Mouse (Mus musculus) c-Kit-positive CD71-negative TER-119-negative erythroid progenitor cells, embryonic 14.5 days (primary cell): ENCODE measurements around the gene Zfp346.
A peak's percentile ranks its signal among the peaks of the same experiment; 100 is the strongest.

ENCODE experiments used
- DNase-seq: peaks from one replicate; pipeline ENCODE4 v3.0.0-alpha.2; 2013; ENCODE audit warnings: low read depth

Gene Zfp346

DNA sequence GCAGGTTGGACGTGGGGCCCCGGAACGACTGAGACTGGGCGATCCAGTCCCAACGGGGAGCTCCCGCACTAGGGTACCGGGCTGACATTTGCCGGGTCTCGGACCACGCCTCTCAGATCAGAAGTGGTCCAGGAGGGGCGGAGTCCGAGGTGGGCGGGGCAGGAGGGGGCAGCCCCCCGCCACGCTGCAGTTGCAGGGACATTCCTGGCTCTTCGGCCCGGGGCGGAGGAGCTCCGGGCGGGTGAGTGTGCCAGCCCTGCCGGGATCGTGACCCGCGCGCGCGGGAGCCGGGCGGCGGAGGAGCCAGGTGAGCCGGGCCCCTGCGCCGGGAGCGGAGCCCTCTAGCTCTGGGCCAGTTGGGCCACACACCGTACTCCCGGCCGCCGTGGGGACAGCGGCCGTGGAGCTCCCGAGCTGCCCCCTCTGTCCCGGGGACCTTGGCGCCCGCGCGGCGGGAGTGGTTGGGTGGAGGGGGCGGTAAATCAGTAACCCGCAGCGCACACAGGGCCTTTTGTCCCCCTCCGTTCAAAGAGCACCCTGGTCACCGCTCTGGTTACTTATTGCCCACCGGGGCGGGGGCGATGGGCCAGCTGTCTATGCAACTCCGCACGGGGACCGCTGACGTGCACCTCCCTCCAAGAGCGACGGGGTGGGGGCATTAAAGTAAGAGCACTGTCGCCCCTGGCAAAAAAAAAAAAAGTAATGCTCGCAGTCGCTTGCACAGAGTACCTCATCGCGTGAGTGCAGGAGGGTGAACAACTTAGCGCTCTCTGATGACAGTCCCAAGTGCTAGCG, 47.7 kb downstream of the Zfp346 start, which contains the start of gene Fgfr4:
TSS of gene Fgfr4 (plus strand) at position 20 of the 795 bp plus-strand sequence.
- no peak for DNase-seq

DNA sequence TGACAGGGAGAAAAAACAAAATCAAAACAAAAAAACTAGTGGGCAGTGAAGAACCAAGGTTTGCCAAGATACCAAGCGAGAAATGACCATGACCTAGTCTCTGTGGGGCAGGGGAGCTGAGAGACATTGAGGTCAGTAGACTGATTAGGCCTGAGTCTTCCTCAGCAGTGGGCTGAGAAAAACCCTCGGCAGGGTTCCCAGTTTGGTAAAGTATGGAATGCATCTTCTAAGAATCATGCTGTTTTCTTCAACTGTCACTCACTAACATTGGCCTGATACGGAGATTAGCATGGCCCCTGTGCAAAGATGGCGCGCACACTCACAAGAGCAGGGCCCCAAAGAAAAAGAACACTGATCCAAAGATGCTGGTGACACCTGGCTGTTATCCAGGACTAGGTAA, 48.8 kb downstream of the Zfp346 start:
- DNase-seq, result no peak

DNA sequence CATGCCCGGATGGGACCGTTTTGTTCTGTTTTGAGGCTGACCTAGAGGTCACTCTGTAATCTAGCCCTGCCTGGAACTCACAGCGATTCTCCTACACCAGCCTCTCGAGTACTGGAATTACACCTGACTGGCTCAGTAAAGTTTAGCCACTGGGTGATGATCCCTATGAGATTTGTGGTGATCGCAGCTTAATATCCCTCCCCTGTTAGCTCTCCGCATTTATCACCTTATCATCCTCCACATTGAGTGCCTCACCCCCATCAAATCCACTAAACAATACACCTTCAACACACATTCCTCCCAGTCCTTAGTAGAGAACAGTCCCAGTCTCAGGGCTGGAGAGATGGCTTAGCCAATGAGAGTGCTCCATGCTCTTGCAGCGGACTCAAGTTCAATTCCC, 57.3 kb downstream of the Zfp346 start:
- DNase-seq, result no peak

DNA sequence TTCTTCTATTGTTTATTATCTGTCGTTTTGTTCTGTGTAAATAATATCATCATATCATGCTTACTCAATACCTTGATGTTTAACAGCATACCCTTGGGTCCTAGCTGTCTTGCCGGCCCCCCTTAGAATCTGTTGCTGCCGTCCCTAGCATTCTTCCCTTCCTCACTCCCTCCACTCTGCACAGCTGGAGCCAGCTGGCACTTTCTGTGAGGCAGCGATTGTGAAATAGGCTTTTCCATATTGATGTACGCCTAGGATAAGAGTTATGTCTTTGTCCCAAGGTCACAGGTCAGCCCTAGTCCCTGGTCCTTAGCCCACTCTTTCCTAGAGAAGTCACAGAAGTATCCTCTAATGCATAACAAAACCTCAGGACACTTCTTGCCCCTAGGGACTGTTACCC, 58.4 kb downstream of the Zfp346 start:
- DNase-seq, result no peak

DNA sequence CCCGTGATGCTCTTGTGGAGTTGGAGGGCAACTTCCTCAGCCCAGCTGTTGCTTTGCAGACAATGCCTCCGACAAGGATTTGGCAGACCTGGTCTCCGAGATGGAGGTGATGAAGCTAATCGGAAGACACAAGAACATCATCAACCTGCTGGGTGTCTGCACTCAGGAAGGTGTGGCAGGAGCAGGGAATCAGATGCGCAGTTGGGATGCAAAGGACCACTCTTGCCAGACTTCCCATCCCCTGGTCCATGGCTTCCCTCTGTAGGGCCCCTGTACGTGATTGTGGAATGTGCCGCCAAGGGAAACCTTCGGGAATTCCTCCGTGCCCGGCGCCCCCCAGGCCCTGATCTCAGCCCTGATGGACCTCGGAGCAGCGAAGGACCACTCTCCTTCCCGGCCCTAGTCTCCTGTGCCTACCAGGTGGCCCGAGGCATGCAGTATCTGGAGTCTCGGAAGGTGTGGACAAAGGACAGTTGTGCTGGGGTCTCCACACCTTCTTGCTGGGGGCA, 60.8 kb downstream of the Zfp346 start:
- DNase-seq, result no peak

DNA sequence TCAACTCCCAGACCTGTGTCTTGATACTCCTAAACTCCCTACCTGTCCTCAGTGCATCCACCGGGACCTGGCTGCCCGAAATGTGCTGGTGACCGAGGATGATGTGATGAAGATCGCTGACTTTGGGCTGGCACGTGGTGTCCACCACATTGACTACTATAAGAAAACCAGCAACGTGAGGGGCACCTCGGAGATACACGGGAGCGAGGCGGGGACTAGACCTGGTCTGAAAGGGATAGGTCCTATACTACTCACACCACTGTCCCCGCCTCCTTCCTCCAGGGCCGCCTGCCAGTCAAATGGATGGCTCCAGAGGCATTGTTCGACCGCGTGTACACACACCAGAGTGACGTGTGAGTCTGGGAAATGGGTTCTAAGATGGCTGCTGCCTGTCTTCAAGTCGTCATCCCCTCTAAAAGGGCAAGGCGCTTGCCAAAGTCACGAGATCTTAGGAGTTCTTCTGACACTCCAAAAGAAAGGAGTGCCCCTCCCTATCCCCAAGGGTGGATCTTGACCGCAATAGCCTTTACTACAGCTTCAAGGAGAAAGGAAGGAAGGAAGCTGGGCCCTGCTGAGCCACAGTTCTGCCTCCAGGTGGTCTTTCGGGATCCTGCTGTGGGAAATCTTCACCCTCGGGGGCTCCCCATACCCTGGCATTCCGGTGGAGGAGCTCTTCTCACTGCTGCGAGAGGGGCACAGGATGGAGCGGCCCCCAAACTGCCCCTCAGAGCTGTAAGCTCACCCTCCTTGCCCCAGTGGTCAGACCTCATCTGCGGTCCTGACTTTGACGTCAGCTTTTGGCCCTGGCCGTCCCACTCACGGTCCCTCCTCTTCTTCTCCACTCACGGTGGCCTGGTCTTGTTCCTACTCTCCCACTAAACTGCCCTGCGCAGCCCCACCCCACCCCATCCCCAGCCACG, 62.0 kb downstream of the Zfp346 start:
- DNase-seq, result no peak

DNA sequence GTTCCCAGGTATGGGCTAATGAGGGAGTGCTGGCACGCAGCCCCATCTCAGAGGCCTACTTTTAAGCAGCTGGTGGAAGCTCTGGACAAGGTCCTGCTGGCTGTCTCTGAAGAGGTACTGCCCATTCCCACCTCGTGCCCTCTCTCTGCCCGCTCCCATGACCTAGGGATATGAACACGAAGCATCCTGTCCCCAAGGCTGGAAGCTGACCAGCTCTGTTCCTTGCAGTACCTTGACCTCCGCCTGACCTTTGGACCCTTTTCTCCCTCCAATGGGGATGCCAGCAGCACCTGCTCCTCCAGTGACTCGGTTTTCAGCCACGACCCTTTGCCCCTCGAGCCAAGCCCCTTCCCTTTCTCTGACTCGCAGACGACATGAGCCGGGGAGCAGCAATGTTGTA, 62.7 kb downstream of the Zfp346 start:
- no peak for DNase-seq

DNA sequence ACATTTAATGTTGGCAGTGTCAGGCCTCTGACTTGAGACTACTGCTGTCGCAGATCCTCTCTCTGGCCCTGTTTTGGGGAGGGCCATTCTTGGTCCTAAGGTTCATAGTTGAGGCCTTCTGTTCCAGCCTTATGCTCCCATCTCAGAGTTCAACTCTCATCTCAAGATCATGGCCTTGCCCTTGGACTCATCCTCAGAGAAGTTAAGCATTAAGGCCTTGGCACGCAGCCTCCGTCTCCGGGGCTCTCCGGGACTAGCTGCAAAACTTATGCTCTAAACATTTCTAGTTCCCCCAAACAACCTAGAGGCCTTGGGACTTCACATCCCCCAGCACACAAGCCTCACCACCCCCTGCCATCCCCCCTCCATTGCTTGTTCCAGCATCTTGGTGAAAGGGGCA, 63.1 kb downstream of the Zfp346 start:
- DNase-seq, result no peak

DNA sequence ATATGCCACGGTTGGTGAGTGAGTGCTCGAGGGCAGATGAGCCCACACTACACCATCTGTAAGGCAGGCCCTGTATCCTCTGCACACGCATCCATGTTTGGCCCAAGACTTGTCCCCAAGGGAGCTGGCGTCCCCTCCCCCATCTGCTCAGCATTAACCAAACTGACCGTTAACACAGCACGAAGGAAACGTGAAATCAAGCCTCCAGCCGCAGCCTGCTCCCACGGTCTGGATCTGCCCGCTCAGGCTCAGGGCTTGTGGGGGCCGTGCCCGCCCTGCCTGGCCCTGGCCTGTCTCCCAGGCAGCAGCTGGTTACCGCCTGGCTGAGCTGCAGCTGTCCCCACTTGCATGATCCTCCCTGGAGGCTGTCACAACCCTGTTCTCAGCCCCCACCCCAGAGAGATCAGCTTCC, 63.9 kb downstream of the Zfp346 start:
- DNase-seq, result no peak

DNA sequence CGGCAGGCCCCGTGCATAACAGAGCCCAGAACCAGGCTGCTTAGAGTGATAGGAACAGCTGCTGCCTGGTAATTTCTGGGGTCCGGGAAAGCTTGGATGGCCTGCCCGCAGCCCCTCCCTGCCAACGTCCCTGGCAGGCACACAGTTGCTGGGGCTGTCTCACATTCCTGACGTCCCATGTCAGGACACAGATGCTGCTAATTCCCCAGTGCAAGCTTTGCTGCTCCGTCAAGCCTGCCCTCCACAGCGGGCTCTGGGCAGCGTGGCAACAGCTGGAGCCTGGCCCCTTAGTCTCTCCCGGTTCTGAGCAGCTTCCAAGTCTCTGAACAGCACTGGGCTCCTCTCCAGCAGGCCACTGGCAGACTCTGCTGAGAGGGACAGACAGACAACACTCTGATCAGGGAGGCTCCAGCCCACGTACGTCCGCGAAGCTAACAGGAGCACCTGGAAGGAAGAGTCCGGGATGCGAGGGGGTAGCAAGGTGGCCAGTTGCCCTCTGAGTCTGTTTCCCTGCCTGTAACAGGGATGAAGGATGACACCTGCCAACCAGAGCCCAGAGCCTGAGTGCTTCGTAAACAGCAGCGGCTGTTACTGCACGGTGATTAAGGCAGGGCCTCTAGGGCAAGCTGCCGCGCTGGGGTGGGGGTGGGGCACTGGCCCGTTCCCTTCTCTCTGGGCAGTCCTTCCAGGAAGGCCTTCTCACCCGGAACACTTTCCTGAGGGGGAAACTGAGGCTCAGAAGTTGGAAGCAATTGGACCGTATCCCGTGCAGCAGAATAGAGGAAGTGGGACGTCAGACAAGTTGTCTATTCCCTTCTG, 66.6 kb downstream of the Zfp346 start:
- no peak for DNase-seq

DNA sequence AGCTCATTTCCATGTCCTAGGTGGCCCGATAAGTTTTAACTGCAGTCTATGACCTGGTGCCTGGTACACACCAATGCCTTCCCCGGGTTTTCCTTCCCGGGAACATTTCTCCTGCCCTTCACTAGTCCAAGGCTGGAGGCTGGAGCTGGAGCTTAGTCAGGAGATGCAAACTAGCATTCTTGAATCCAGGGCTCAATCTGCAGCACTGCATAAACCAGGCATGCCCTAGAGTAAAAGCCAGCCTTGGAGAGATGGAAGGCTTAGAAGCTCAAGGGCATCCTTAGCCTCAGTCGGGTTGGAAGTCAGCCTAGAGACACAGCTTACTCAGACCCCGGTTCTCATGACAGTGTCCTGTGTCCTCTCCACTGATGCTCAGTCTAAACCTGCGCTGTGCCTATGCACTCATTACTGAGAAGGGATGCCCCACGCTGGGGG, 67.2 kb downstream of the Zfp346 start:
- no peak for DNase-seq

DNA sequence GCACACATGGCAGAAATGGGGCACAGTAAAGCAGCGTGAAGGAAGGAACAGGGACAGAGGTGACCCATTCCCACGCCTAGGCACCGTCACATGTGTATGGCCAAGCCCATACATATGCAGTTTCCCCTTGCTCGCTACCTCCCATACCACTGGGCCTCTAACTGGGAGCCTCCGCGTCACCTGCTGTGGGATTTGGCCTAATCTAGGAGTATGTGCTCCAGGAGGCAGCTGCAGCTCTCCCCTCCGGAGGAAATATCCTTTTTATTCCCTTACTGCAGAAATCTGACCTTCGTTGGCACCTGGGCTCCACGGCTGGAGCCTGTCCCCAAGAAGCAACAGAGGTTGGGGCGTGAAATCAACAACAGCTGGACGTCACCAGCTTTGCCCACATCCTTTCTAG, 69.2 kb downstream of the Zfp346 start:
- no peak for DNase-seq

DNA sequence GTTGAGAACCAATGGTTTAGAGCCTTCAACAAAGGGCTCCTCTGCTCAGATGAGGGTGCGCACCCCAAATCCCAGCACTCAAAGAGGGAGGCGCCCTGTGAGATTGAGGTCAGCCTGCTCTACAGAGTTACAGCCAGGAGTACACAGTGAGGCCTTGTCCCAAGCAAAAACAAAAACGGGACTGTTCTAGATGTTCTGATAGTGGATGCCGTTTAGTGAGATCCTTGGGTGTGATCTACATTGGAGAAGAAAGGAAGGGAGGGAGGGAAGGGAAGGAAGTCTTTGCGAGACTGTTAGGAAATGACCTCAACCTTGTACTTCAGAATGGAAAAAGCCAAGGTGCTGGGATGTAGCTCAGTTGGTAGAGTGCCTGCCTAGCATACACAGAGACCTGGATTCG, 71.2 kb downstream of the Zfp346 start:
- DNase-seq, result no peak

DNA sequence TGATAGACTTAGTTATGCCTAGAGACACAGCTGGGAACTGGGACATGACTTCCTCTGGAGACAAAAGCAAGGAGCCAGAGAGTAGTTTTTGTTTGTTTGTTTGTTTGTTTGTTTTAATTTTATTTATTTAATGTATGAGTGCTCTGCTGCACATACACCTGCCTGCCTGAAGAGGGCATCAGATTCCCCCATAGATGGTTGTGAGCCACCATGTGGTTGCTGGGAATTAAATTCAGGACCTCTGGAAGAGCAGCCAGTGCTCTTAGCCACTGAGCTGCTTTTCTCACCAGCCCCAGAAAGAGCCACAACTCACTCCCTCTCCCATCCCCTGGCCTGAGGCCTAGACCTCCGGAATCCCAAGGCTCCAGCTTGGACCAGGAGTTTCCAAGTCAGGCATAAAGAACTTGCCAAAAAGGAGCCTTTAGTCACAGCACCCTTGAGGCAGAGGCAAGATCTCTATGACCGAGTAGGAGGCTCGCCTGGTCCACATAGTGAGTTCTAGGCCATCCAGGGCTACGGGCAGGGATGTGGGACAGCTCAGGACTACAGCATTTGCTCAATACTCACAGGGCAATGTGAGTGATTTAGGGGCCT, 72.9 kb downstream of the Zfp346 start:
- no peak for DNase-seq

DNA sequence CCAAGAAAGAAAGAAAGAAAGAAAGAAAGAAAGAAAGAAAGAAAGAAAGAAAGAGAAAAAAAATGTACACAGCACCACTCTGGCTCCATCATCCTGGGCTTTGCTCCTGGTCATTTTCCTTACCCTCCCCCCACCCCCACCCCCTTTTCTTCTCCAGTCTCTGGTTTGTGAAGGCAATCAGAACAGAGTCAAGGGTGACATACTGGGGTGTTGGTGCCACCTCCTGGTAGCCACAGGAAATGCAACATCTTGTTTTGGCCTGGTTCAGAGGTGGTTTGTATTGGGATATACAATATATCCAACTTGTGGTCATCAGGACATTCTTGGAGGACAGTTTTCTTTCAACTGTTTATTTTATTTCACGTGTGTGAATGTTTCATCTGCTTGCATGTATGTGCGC, 73.4 kb downstream of the Zfp346 start:
- DNase-seq, result peak; percentile 68

DNA sequence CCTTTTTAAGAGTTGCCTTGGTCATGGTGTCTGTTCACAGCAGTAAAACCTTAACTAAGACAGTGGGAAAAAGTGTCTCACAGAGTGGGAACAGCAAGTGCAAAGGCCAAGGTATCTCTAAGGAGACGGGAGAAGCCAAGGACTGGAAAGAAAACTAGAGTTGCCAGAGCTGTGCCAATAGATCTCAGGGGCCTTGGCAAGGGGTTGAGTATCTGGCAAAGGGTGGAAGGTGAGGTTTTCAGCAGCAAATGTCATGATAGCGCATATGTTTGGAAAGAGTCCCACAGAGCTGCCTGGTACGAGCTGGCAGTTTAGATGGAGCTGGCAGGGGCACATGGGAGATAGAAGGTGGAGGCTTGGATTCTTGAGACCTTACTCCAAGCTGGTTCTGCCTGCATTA, 74.5 kb downstream of the Zfp346 start:
- DNase-seq, result no peak

DNA sequence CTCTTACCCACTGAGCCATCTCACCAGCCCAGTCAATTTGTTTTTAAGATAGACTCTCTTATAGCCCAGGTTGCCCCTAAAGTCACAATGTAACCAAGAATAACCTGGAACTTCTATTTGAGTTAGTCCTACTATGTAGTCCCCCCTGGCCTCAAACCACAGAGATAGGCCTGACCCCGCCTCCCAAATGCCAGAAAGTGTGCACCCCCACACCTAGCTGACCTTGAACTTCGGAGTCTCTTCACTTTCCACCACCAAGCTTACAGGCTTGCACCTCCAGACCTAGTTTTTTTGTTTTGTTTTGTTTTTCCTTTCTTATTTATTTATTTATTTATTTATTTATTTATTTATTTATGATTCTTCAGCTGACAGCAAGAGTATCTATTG, 76.7 kb downstream of the Zfp346 start:
- DNase-seq, result no peak

DNA sequence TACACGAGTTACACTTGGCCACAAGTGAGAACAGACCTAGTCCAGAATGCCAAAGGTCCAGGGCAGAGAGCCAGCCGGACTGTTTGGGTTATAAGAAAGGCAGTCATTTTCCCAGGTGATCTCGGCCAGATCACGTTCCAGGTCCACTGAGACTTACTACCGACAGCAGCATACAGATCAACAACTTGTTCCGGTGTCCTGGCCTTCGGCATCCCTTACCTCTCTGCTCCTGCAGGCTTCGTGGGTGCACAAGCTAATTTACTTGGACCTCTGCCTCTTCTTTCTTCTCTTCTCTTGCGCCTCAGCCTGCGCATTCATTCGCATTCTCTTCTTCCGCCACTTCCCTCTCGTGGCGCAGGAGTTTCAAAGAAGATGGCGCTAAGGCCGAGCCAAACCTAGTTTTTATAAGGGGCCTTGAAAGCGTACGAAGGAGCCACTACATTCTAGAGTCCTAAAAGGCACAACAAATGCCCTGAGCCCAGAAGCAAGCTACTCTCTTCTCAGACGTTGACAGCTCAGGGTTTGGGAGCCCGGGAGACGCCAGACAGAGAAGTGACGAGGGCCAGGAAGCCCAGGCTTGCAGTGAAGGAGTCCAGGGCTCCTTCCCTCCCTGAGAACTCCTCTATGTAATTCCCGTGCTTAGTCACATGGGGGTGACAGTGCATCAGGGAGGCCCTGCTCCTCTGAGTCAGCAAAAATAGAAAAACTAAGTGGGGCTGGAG, 77.2 kb downstream of the Zfp346 start:
- peak; percentile 28 for DNase-seq

DNA sequence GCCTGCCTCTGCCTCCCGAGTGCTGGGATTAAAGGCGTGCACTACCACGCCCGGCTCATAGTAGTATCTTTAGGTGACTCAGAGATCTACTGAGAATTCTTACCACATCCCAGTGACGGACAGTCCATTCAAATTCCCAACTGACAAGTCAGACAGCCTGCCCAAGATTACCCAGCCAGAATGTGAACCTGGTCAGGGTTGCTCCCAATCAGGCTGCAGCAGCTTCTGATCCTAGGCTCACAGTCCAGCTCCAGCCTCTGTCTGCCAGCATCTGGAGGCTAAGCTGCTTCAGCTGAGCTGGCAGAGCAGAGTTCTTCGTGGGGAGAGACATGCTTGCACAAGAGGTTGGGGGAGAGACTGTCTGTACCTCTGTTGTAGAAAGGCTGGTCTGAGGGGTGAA, 78.3 kb downstream of the Zfp346 start:
- no peak for DNase-seq
